Mouse (Mus musculus) CH12.LX (cell line): ENCODE measurements around the gene Chrne. TPM values are rescaled to one million over a fixed set of nuclear protein-coding genes. Genes with fewer than 3 reads are reported as not detected.

Source experiments
- DNase-seq: peaks from one replicate; pipeline ENCODE4 v3.0.0-alpha.2; 2013; ENCODE audit errors: extremely low read depth
- H3K27ac ChIP-seq: 2 replicates; pipeline ENCODE4 v1.5.1; 2012; ENCODE audit warnings: low read depth, mild to moderate bottlenecking, control low read depth, moderate library complexity; ENCODE audit not compliant: insufficient read depth
- H3K27me3 ChIP-seq: replicated peaks from 2 replicates; pipeline ENCODE3; 2012; ENCODE audit warnings: inconsistent platforms
- H3K36me3 ChIP-seq, 2 experiments: replicated peaks in 1 of 2; 2 replicates each; pipeline versions ENCODE3 to v1.6.1; 2012; ENCODE audit warnings: inconsistent platforms in 1 of 2, low read length in 1 of 2, mild to moderate bottlenecking in 1 of 2, mixed read lengths in 1 of 2, moderate library complexity in 1 of 2; ENCODE audit not compliant: control insufficient read depth in 1 of 2, insufficient read depth in 1 of 2
- H3K4me1 ChIP-seq, 2 experiments: 2 replicates each; pipeline ENCODE4 v1.6.1; 2012; ENCODE audit warnings: inconsistent platforms in 1 of 2, moderate library complexity in 1 of 2; ENCODE audit not compliant: insufficient read depth in 2 of 2, control insufficient read depth in 1 of 2
- H3K4me2 ChIP-seq: 2 replicates; pipeline ENCODE4 v1.6.1; 2012; ENCODE audit warnings: low read depth, mild to moderate bottlenecking, control low read depth; ENCODE audit not compliant: poor library complexity, insufficient read depth, severe bottlenecking
- H3K4me3 ChIP-seq, 3 experiments: fragments of 150-350 bp in 1 of 3; sonication (generic) in 1 of 3; replicated peaks in 1 of 3; 2 replicates each; pipeline versions ENCODE3 to v1.5.1; 2011 to 2012; ENCODE audit warnings: low read depth in 2 of 3, low read length in 2 of 3, mild to moderate bottlenecking in 2 of 3, moderate library complexity in 2 of 3, control low read depth in 1 of 3, improper control_type of control experiment in 1 of 3, inconsistent platforms in 1 of 3, mixed read lengths in 1 of 3; ENCODE audit not compliant: poor library complexity in 1 of 3
- H3K79me2 ChIP-seq: replicated peaks from 2 replicates; pipeline ENCODE4 v1.6.1; 2012; ENCODE audit warnings: mild to moderate bottlenecking, moderate library complexity; ENCODE audit not compliant: control insufficient read depth, poor library complexity, insufficient read depth, severe bottlenecking; ENCODE audit errors: extremely low read depth
- H3K9ac ChIP-seq: 2 replicates; pipeline ENCODE4 v1.6.1; 2012; ENCODE audit warnings: low read depth, mild to moderate bottlenecking, control low read depth, moderate library complexity; ENCODE audit not compliant: insufficient read depth
- H3K9me3 ChIP-seq: replicated peaks from 2 replicates; pipeline ENCODE3; 2012; ENCODE audit warnings: low read length, inconsistent platforms, mixed read lengths
- BHLHE40 ChIP-seq: IDR thresholded peaks from 2 replicates; pipeline ENCODE4 v1.6.1; 2011; ENCODE audit warnings: mild to moderate bottlenecking, low read depth, low read length, improper control_type of control experiment
- CTCF ChIP-seq, 2 experiments: IDR thresholded peaks in 1 of 2; conservative IDR thresholded peaks in 1 of 2; 2 replicates each; pipeline ENCODE4 v1.5.1; 2011 to 2012; ENCODE audit warnings: low read depth in 2 of 2, low read length in 2 of 2, improper control_type of control experiment in 1 of 2, inconsistent platforms in 1 of 2, mild to moderate bottlenecking in 1 of 2, moderate library complexity in 1 of 2
- ELF1 ChIP-seq: IDR thresholded peaks from 2 replicates; pipeline ENCODE4 v1.6.1; 2014; ENCODE audit warnings: low read depth, mild to moderate bottlenecking, inconsistent platforms, low read length, improper control_type of control experiment
- EP300 ChIP-seq: IDR thresholded peaks from 2 replicates; pipeline ENCODE4 v1.6.1; 2011; ENCODE audit warnings: low read length, improper control_type of control experiment
- ETS1 ChIP-seq: conservative IDR thresholded peaks from 2 replicates; pipeline ENCODE4 v1.6.1; 2012; ENCODE audit warnings: low read depth, mild to moderate bottlenecking, inconsistent platforms, low read length, improper control_type of control experiment, moderate library complexity
- HCFC1 ChIP-seq: IDR thresholded peaks from 2 replicates; pipeline ENCODE4 v1.6.1; 2012; ENCODE audit warnings: low read depth, mild to moderate bottlenecking, inconsistent platforms, low read length, improper control_type of control experiment
- JUN ChIP-seq: IDR thresholded peaks from 2 replicates; pipeline ENCODE4 v1.6.1; 2011; ENCODE audit warnings: low read depth, mild to moderate bottlenecking, low read length, improper control_type of control experiment, moderate library complexity; ENCODE audit not compliant: insufficient read depth
- JUND ChIP-seq: conservative IDR thresholded peaks from 2 replicates; pipeline ENCODE4 v1.6.1; 2011; ENCODE audit warnings: low read depth, low read length, improper control_type of control experiment
- KAT2A ChIP-seq: IDR thresholded peaks from 2 replicates; pipeline ENCODE4 v1.6.1; 2012; ENCODE audit warnings: low read length, improper control_type of control experiment, inconsistent platforms; ENCODE audit not compliant: insufficient replicate concordance
- MEF2A ChIP-seq: IDR thresholded peaks from 2 replicates; pipeline ENCODE4 v1.6.1; 2014; ENCODE audit warnings: low read depth, mild to moderate bottlenecking, inconsistent platforms, low read length, improper control_type of control experiment, borderline replicate concordance
- MYC ChIP-seq: IDR thresholded peaks from 2 replicates; pipeline ENCODE4 v1.6.1; 2011; ENCODE audit warnings: low read depth, mild to moderate bottlenecking, improper control_type of control experiment, low read length
- NELFE ChIP-seq: IDR thresholded peaks from 2 replicates; pipeline ENCODE4 v1.6.1; 2011; ENCODE audit warnings: low read depth, low read length, improper control_type of control experiment
- PAX5 ChIP-seq: IDR thresholded peaks from 2 replicates; pipeline ENCODE4 v1.6.1; 2012; ENCODE audit warnings: low read length, inconsistent platforms, mixed read lengths
- POLR2A ChIP-seq: IDR thresholded peaks from 2 replicates; pipeline ENCODE4 v1.6.1; 2011; ENCODE audit warnings: low read depth, mild to moderate bottlenecking, improper control_type of control experiment, low read length
- RCOR1 ChIP-seq: conservative IDR thresholded peaks from 2 replicates; pipeline ENCODE4 v1.6.1; 2012; ENCODE audit warnings: low read depth, mild to moderate bottlenecking, inconsistent platforms, low read length, improper control_type of control experiment
- SMC3 ChIP-seq: IDR thresholded peaks from 2 replicates; pipeline ENCODE4 v1.6.1; 2011; ENCODE audit warnings: low read depth, low read length, improper control_type of control experiment
- TBP ChIP-seq: conservative IDR thresholded peaks from 2 replicates; pipeline ENCODE4 v1.6.1; 2011; ENCODE audit warnings: low read depth, low read length, improper control_type of control experiment
- TCF12 ChIP-seq: IDR thresholded peaks from 2 replicates; pipeline ENCODE4 v1.6.1; 2014; ENCODE audit warnings: low read depth, mild to moderate bottlenecking, inconsistent platforms, low read length, improper control_type of control experiment
- UBTF ChIP-seq: IDR thresholded peaks from 2 replicates; pipeline ENCODE4 v1.6.1; 2012; ENCODE audit warnings: low read depth, mild to moderate bottlenecking, inconsistent platforms, low read length, improper control_type of control experiment, moderate library complexity
- USF2 ChIP-seq: conservative IDR thresholded peaks from 2 replicates; pipeline ENCODE4 v1.6.1; 2011; ENCODE audit warnings: low read depth, low read length, improper control_type of control experiment
- ZC3H11A ChIP-seq: IDR thresholded peaks from 2 replicates; pipeline ENCODE4 v1.6.1; 2012; ENCODE audit warnings: low read depth, mild to moderate bottlenecking, inconsistent platforms, low read length, improper control_type of control experiment
- ZNF384 ChIP-seq: IDR thresholded peaks from 2 replicates; pipeline ENCODE4 v1.6.1; 2012; ENCODE audit warnings: low read depth, low read length, improper control_type of control experiment, inconsistent platforms
- dilution Hi-C: fragments of 300-500 bp; cut with MboI; formaldehyde crosslinking; loops from 2 replicates; pipeline ENCODE4 v1.14.3; 2020; ENCODE audit warnings: low sequenced_read_pairs; ENCODE audit not compliant: extremely low pct_unique_long_range_greater_than_20kb, extremely low pct_ligation_motif_present
- in situ Hi-C: fragments of 300-500 bp; cut with MboI; formaldehyde crosslinking; loops from 3 replicates; pipeline ENCODE4 v1.14.3; 2019; ENCODE audit warnings: low sequenced_read_pairs, low pct_ligation_motif_present, low pct_unique_long_range_greater_than_20kb, mixed read lengths
- polyA plus RNA-seq: library from polyadenylated mRNA; unstranded; fragments of >175 nt; gene quantifications from 2 replicates; pipeline ENCODE4 v1.2.1, GENCODE M21; 2012; ENCODE audit warnings: low read depth; ENCODE audit not compliant: insufficient read length
- total RNA-seq, 2 experiments: library from RNA; depleted of rRNA; stranded (reverse); fragments of 300-350 nt in 1 of 2; fragments of >200 nt in 1 of 2; gene quantifications; 2 replicates each; pipeline ENCODE4 v1.2.3; 2012 to 2014

Gene Chrne
- total and polyA plus RNA-seq, 3 experiments: not detected

- no peaks in the 10 kb centered on the region for H3K9me3 ChIP-seq
- H3K9ac ChIP-seq: no peak overlapping the region
- peaks cover 0 to 19% of the 10 kb centered on the region in 2 experiments for H3K36me3 ChIP-seq
- H3K4me2 ChIP-seq: no peak overlapping the region
- dilution Hi-C loops: no loop called here
- H3K79me2 ChIP-seq: no peaks in the 10 kb centered on the region
- H3K27ac ChIP-seq: no peak overlapping the region
- TF ChIP-seq NELFE (no peak), JUN (no peak), EP300 (no peak), KAT2A (no peak), TCF12 (no peak), POLR2A (no peak), USF2 (no peak), ELF1 (no peak), SMC3 (no peak), PAX5 (no peak), JUND (no peak)
- in situ Hi-C loops: no loop called here
- no peak for DNase-seq
- no peaks in the 10 kb centered on the region for H3K27me3 ChIP-seq
- no peaks in the 10 kb centered on the region for H3K4me1 ChIP-seq
- H3K4me3 ChIP-seq: no peak overlapping the region
These were observed 18.7 kb upstream of the Chrne start for GRCm38 (mm10) chr11:70637764-70638163.

GRCm38 (mm10) chr11:70635601-70636000 is 16.6 kb upstream of the Chrne start:
- no peak overlapping the region for H3K4me3 ChIP-seq
- peaks cover 0 to under 1% of the 10 kb centered on the region in 2 experiments; a peak in 1 of 4 replicates for H3K4me1 ChIP-seq
- TF ChIP-seq ZNF384 (no peak), NELFE (no peak), TBP (no peak)
- TF ChIP-seq, all 38 proteins: peak for 0
- Histone ChIP-seq H3K9me3 (no peaks in the 10 kb centered on the region), H3K9ac (no peak overlapping the region), H3K36me3 (peaks cover 0 to 5% of the 10 kb centered on the region in 2 experiments), H3K27ac (no peak overlapping the region), H3K4me2 (no peak overlapping the region), H3K27me3 (no peaks in the 10 kb centered on the region), H3K79me2 (no peaks in the 10 kb centered on the region)
- dilution Hi-C loops: no loop called here
- no peak for DNase-seq
- in situ Hi-C loops: no loop called here

GRCm38 (mm10) chr11:70630129-70630528 is 11.1 kb upstream of the Chrne start:
- no peak for TF ChIP-seq HCFC1
- TF ChIP-seq UBTF: no peak
- TF ChIP-seq BHLHE40: no peak
- TF ChIP-seq MYC: no peak
- no peak for TF ChIP-seq CTCF (conservative IDR thresholded peaks at IDR 0.05 in 1 of 2, IDR thresholded peaks at IDR 0.05 in 1 of 2; ENCODE audit: low read depth in 2 of 2, low read length in 2 of 2)
- TF ChIP-seq MEF2A: no peak
- TF ChIP-seq ELF1: no peak
- TF ChIP-seq RCOR1: no peak
- TF ChIP-seq ZC3H11A: no peak
- no peak for TF ChIP-seq ETS1
- no peak for TF ChIP-seq POLR2A
- no peak for TF ChIP-seq JUND
- H3K27ac ChIP-seq: no peak overlapping the region
- dilution Hi-C loops: no loop called here

More at GRCm38 (mm10) chr11:70630129-70630528, 11.1 kb upstream of the Chrne start:
- peaks cover 0 to 8% of the 10 kb centered on the region in 2 experiments; a peak in 2 of 4 replicates for H3K4me1 ChIP-seq
- no peak overlapping the region for H3K9ac ChIP-seq
- H3K27me3 ChIP-seq: no peaks in the 10 kb centered on the region
- H3K36me3 ChIP-seq: no peaks in the 10 kb centered on the region
- no peaks in the 10 kb centered on the region for H3K79me2 ChIP-seq
- H3K4me3 ChIP-seq: no peak overlapping the region
- H3K9me3 ChIP-seq: no peaks in the 10 kb centered on the region
- no peak overlapping the region for H3K4me2 ChIP-seq
- DNase-seq: no peak
- in situ Hi-C loops: loop anchor here (5.0 kb wide), 1 partner anchor 122 kb away; no protein-coding TSS in a partner anchor
